8 mouse cellular contexts compared by ENCODE assay signal in the genomic region with DNA sequence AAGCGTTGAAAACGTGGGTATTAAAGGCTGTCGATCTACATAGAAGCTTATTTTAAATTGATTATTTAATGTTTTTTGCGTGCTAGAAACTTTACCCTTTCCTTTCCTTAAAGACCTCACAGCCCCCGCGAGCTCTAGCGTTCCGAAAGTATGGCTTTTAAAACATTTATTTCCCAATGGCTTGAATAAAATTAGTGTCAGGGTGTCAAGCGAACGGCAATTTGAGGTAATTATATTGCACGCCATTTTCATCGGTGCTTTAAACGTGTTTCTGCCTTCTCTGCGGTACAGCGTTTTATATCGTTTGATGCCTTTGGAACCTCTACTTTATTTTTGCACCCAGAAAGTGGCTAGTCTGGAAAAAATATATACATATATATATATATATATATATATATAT. TPM values are rescaled to one million over a fixed set of nuclear protein-coding genes. Genes with fewer than 3 reads are reported as not detected.
DNase-seq lines count a peak whose midpoint lies in the region; ATAC-seq and TF ChIP-seq lines count a peak whose summit lies in the region.
"Had no signal": no experiment of that assay in that cellular context is flagged by ENCODE, and none has a peak within 500 bp of the region (broad histone marks: within the 10 kb centered on the region; RNA-seq: fewer than 3 reads in every experiment).

No protein-coding gene starts in this region.

- no peaks in the 10 kb centered on the region for H3K9me3 ChIP-seq in forebrain, embryonic 11.5 days (ENCODE audit: control insufficient read depth, low read length)
- H3K9me3 ChIP-seq in hindbrain, embryonic 15.5 days = no peaks in the 10 kb centered on the region
- H3K9me3 ChIP-seq in neural tube, embryonic 12.5 days = no peaks in the 10 kb centered on the region

- H3K36me3 ChIP-seq in forebrain, embryonic 11.5 days (ENCODE audit: control insufficient read depth, insufficient read depth, low read length) = no peaks in the 10 kb centered on the region
- no peaks in the 10 kb centered on the region for H3K36me3 ChIP-seq in hindbrain, embryonic 15.5 days
- H3K36me3 ChIP-seq in neural tube, embryonic 12.5 days = no peaks in the 10 kb centered on the region

- H3K4me1 ChIP-seq in forebrain, embryonic 11.5 days (replicated peaks; ENCODE audit: control insufficient read depth, insufficient read depth, low read length) = peaks cover 8% of the 10 kb centered on the region
- peaks cover 21% of the 10 kb centered on the region for H3K4me1 ChIP-seq in hindbrain, embryonic 15.5 days (replicated peaks)
- H3K4me1 ChIP-seq in neural tube, embryonic 12.5 days = peaks cover 16% of the 10 kb centered on the region

- no peaks in the 10 kb centered on the region for H3K27me3 ChIP-seq in forebrain, embryonic 11.5 days (ENCODE audit: control insufficient read depth, insufficient read depth, low read length)
- no peaks in the 10 kb centered on the region for H3K27me3 ChIP-seq in hindbrain, embryonic 15.5 days
- 0 out of 2 replicates have a peak, but pooled peaks cover 2% of the 10 kb centered on the region for H3K27me3 ChIP-seq in neural tube, embryonic 12.5 days (replicated peaks)

- WGBS in forebrain, embryonic 11.5 days = 9% methylated on average over 16 of the region's 16 CpGs
- WGBS in hindbrain, embryonic 15.5 days = 6% methylated on average over 16 of the region's 16 CpGs
- WGBS in neural tube, embryonic 12.5 days = 8% methylated on average over 16 of the region's 16 CpGs

- peak overlapping the region; percentile 65 for H3K9ac ChIP-seq in forebrain, embryonic 11.5 days (ENCODE audit: low read length)
- peak overlapping the region; percentile 62 for H3K9ac ChIP-seq in hindbrain, embryonic 15.5 days
- no peak overlapping the region for H3K9ac ChIP-seq in neural tube, embryonic 12.5 days

- no peak for ATAC-seq in forebrain, embryonic 11.5 days (replicated peaks; ENCODE audit: low FRiP score)
- ATAC-seq in hindbrain, embryonic 15.5 days (ENCODE audit: low FRiP score, low read depth) = no peak
- ATAC-seq in neural tube, embryonic 12.5 days (ENCODE audit: low FRiP score, low read depth) = no peak

- DNase-seq in layer of hippocampus, adult 2 months (ENCODE audit: low spot score in 2 of 2) = no peak
- no peak for DNase-seq in layer of hippocampus, postnatal 25 days (ENCODE audit: extremely low spot score in 1 of 2, low spot score in 1 of 2)
- no peak for DNase-seq in forebrain, embryonic 11.5 days (ENCODE audit: low spot score)
- no peak for DNase-seq in gastrocnemius, postnatal 4 days (ENCODE audit: low spot score in 2 of 2)
- no peak for DNase-seq in spleen, adult 12 weeks (ENCODE audit: low spot score)
- DNase-seq: thymus, postnatal 36 days had no signal

- H3K4me2 ChIP-seq in forebrain, embryonic 11.5 days (ENCODE audit: low read depth, low read length, severe bottlenecking) = peak overlapping the region; percentile 64
- peak overlapping the region; percentile 86 for H3K4me2 ChIP-seq in hindbrain, embryonic 15.5 days
- H3K4me2 ChIP-seq in neural tube, embryonic 12.5 days (replicated peaks) = peak overlapping the region; percentile 79

- peak overlapping the region; percentile 97 for H3K27ac ChIP-seq in layer of hippocampus, adult 2 months
- H3K27ac ChIP-seq in forebrain, embryonic 11.5 days (ENCODE audit: low read depth, low read length) = no peak overlapping the region
- peak overlapping the region; percentile 87 for H3K27ac ChIP-seq in hindbrain, embryonic 15.5 days (replicated peaks)
- no peak overlapping the region for H3K27ac ChIP-seq in neural tube, embryonic 12.5 days

- no peak for TF ChIP-seq CTCF in layer of hippocampus, adult 2 months (conservative IDR thresholded peaks at IDR 0.05)

- H3K4me3 ChIP-seq in layer of hippocampus, adult 2 months = peak overlapping the region; percentile 76
- peak overlapping the region; percentile 54 for H3K4me3 ChIP-seq in forebrain, embryonic 11.5 days (ENCODE audit: low read depth, low read length)
- peak overlapping the region; percentile 51 for H3K4me3 ChIP-seq in hindbrain, embryonic 15.5 days
- H3K4me3 ChIP-seq in neural tube, embryonic 12.5 days = peak overlapping the region; percentile 52

RNA-seq across cellular contexts. Expression of gene Slitrk1, which starts 0.4 kb away (rescaled TPM):
- total RNA-seq in layer of hippocampus, adult 2 months (2021) = 10 to 100 TPM; 59.6 to 61.4 TPM
- 10 to 100 TPM; 51.5 to 62.0 TPM for total RNA-seq in layer of hippocampus, postnatal 25 days (2021)
- polyA plus RNA-seq in forebrain, embryonic 11.5 days (2014; fragmentation: Nextera tagmentation; extraction: Ambion mirVana) = 6.9 and 7.3 TPM in 2 replicates
- 29.8 and 31.4 TPM in 2 replicates for polyA plus RNA-seq in hindbrain, embryonic 15.5 days (2015; fragmentation: Nextera tagmentation; extraction: Ambion mirVana)
- 21.2 and 22.7 TPM in 2 replicates for polyA plus RNA-seq in neural tube, embryonic 12.5 days (2016; fragmentation: Nextera tagmentation; extraction: Ambion mirVana)
- 1 to 10 TPM; 3.3 to 3.7 TPM for total RNA-seq in gastrocnemius, postnatal 4 days (2021)

Comparison
In these comparisons a context has a peak if more than half of its experiments do, and no peak if none do; other contexts are left out.
1. H3K27ac ChIP-seq: peak in layer of hippocampus, adult 2 months (single experiment) and hindbrain, embryonic 15.5 days (single experiment); none in forebrain, embryonic 11.5 days (single experiment) and neural tube, embryonic 12.5 days (single experiment).
2. RNA of gene Slitrk1, which starts 0.4 kb away (total RNA-seq): 51.5 to 62.0 TPM in layer of hippocampus, postnatal 25 days and 59.6 to 61.4 TPM in layer of hippocampus, adult 2 months; 3.3 to 3.7 TPM in gastrocnemius, postnatal 4 days; every median in the first group is over 10 times any median in the second.
3. Peak in every context shown above with its lines, with median percentiles within 50 percentile points of each other: H3K4me3 ChIP-seq and H3K4me2 ChIP-seq.